ENCODE assay signal across 8 mouse cellular contexts in genomic region chr17:5492746-5493160, GRCm38 (mm10). TPM values are rescaled to one million over a fixed set of nuclear protein-coding genes. Genes with fewer than 3 reads are reported as not detected.
DNase-seq lines count a peak whose midpoint lies in the region; ATAC-seq lines count a peak whose summit lies in the region.

No protein-coding gene starts in this region.

- H3K4me1 ChIP-seq in embryonic facial prominence, embryonic 13.5 days: peaks cover 13% of the 10 kb centered on the region
- peaks cover 32% of the 10 kb centered on the region for H3K4me1 ChIP-seq in midbrain, embryonic 15.5 days

- no peak for DNase-seq in frontal cortex, postnatal 36 days (ENCODE audit: low spot score in 2 of 2)
- DNase-seq in kidney, postnatal 36 days: peak; percentile 50 to 71
- no peak for DNase-seq in layer of hippocampus, adult 18-20 months (ENCODE audit: low spot score in 2 of 2)
- no peak for DNase-seq in yolk sac, embryonic 10.5 days (ENCODE audit: low spot score)

- peak overlapping the region; percentile 81 for H3K9ac ChIP-seq in embryonic facial prominence, embryonic 13.5 days
- peak overlapping the region; percentile 64 for H3K9ac ChIP-seq in midbrain, embryonic 15.5 days

- WGBS in embryonic facial prominence, embryonic 13.5 days: under 1% methylated on average over 47 of the region's 48 CpGs
- under 1% methylated on average over 48 of the region's 48 CpGs for WGBS in midbrain, embryonic 15.5 days

- H3K36me3 ChIP-seq in embryonic facial prominence, embryonic 13.5 days: no peaks in the 10 kb centered on the region
- H3K36me3 ChIP-seq in midbrain, embryonic 15.5 days (replicated peaks): no peaks in the 10 kb centered on the region

- H3K27ac ChIP-seq in embryonic facial prominence, embryonic 13.5 days: peak overlapping the region; percentile 71
- peak overlapping the region; percentile 98 for H3K27ac ChIP-seq in midbrain, embryonic 15.5 days

- peak; percentile 10; the same call in 1 of the 2 replicates for ATAC-seq in frontal cortex, adult (ENCODE audit: low TSS enrichment)
- peak; percentile 18 for ATAC-seq in CD4-positive, CD25-positive, alpha-beta regulatory T cell, adult 4 months
- peak; percentile 27; the same call in 1 of the 2 replicates for ATAC-seq in embryonic facial prominence, embryonic 13.5 days (ENCODE audit: insufficient number of reproducible peaks, insufficient read depth, low FRiP score, low TSS enrichment, low read depth)
- ATAC-seq in midbrain, embryonic 15.5 days (replicated peaks): peak; percentile 67

- peak overlapping the region; percentile 66 for H3K4me3 ChIP-seq in embryonic facial prominence, embryonic 13.5 days
- peak overlapping the region; percentile 56 for H3K4me3 ChIP-seq in midbrain, embryonic 15.5 days

- H3K9me3 ChIP-seq in embryonic facial prominence, embryonic 13.5 days: no peaks in the 10 kb centered on the region
- no peaks in the 10 kb centered on the region for H3K9me3 ChIP-seq in midbrain, embryonic 15.5 days

- peak overlapping the region; percentile 99 for H3K4me2 ChIP-seq in embryonic facial prominence, embryonic 13.5 days
- H3K4me2 ChIP-seq in midbrain, embryonic 15.5 days: peak overlapping the region; percentile 96

- H3K27me3 ChIP-seq in embryonic facial prominence, embryonic 13.5 days: peaks cover 23% of the 10 kb centered on the region
- no peaks in the 10 kb centered on the region for H3K27me3 ChIP-seq in midbrain, embryonic 15.5 days (replicated peaks)

RNA-seq across cellular contexts. Expression of gene Zdhhc14, which starts 0.4 kb away (rescaled TPM):
- polyA plus RNA-seq in CD4-positive, CD25-positive, alpha-beta regulatory T cell, adult 4 months (2017; shearing (Covaris generic)): under 1 TPM in 1 of 2 experiments, not detected in 1; 0.19 TPM
- polyA plus RNA-seq in embryonic facial prominence, embryonic 13.5 days (2015; fragmentation: Nextera tagmentation; extraction: Ambion mirVana): 3.6 and 3.8 TPM in 2 replicates
- polyA plus RNA-seq in midbrain, embryonic 15.5 days (2015; fragmentation: Nextera tagmentation; extraction: Ambion mirVana): 10.1 and 12.1 TPM in 2 replicates
- 10 to 100 TPM; 44.7 to 49.7 TPM for total RNA-seq in layer of hippocampus, adult 18-20 months (2021)

RNA-seq across cellular contexts. Expression of gene Tmem242, which starts 52.7 kb away (rescaled TPM):
- polyA plus RNA-seq in CD4-positive, CD25-positive, alpha-beta regulatory T cell, adult 4 months (2017; shearing (Covaris generic)): 10 to 100 TPM; 44.8 to 56.7 TPM
- polyA plus RNA-seq in embryonic facial prominence, embryonic 13.5 days (2015; fragmentation: Nextera tagmentation; extraction: Ambion mirVana): 120 and 144 TPM in 2 replicates
- polyA plus RNA-seq in midbrain, embryonic 15.5 days (2015; fragmentation: Nextera tagmentation; extraction: Ambion mirVana): 93.6 and 96.3 TPM in 2 replicates
- total RNA-seq in layer of hippocampus, adult 18-20 months (2021): 10 to 100 TPM; 77.4 to 80.8 TPM

Comparison
In these comparisons a context has a peak if more than half of its experiments do, and no peak if none do; other contexts are left out.
1. ATAC-seq: peak in every context shown above with its lines; median percentile 67 in midbrain, embryonic 15.5 days; 27 in embryonic facial prominence, embryonic 13.5 days; 18 in CD4-positive, CD25-positive, alpha-beta regulatory T cell, adult 4 months; 10 in frontal cortex, adult.
2. DNase-seq: peak in kidney, postnatal 36 days (2 of 2); none in frontal cortex, postnatal 36 days (0 of 2), layer of hippocampus, adult 18-20 months (0 of 2) and yolk sac, embryonic 10.5 days (single experiment).